Mouse (Mus musculus) adrenal gland, postnatal 14 days (tissue): Measurements from ENCODE around the gene Yif1b. TPM values are rescaled to one million over a fixed set of nuclear protein-coding genes. Genes with fewer than 3 reads are reported as not detected.
"Not testable (repeated sequence)": the region's sequence is repeated elsewhere in the genome, so short reads cannot be mapped to it uniquely, and the experiment has no call there.

Experiments
- DNase-seq: peaks from one replicate; pipeline ENCODE4 v3.0.0; 2021; ENCODE audit warnings: mixed read lengths
- total RNA-seq: library from RNA; stranded (reverse); gene quantifications from 2 replicates; pipeline ENCODE4 v1.2.3, GENCODE M21; 2021

Gene Yif1b
- total RNA-seq, 1 experiment from 2014 or later = 81.0 TPM

- not testable (repeated sequence) for DNase-seq
Observed at GRCm38 (mm10) chr7:29237596-29237995, 533 bp upstream of the Yif1b start.

DNA sequence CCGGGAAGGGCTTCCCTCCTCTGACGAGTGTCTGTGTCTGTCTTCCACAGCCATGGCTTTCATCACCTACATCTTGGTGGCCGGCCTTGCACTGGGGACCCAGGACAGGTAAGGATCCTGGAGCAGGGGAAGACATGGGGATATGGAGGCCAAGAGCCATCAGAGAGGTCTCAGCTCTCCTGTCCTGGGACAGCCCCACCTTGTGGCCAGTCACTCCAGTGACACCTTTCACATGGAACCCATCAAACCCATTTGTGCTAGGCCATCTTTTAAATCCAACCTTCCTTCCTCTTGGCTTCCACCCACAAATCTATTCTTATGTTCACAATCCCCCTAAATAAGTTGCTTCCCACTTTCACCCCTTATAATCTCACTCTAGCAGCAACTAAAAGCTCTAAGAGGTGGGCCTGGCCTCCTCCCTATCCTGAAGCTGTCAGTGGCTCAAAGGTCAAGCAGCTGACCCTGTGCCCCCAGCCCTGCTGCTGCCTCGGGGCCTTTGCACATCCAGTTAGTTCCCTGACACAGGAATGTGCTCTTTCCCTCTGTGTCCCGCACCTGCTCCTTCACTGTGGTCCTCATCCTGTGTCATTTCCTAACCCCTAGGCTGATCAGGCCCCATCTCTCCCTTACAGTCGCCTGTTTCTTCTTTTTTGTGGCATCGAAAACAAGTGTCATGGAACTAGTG lies 6.7 kb downstream of the Yif1b start:
- peak; percentile 66 for DNase-seq

DNA sequence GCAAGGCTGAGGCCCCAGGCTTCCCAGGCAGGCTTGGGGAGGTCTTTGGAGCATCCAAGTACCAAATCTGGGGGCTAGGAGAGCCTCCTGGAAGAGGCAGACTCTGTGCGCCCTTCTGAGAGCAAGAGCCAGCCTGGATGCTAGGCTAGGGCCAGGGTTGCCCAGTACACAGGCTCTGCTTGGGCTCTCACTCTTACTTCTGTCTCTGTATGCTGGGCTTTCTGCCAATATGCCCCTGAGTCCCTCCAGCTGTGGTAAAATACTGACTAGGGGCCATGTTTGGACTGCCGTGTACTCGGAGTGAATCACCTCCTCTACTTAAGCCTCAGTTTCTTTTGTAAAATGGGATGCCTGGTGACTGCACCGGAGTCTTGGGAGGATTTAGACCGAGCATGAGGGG lies 7.9 kb downstream of the Yif1b start:
- no peak for DNase-seq

DNA sequence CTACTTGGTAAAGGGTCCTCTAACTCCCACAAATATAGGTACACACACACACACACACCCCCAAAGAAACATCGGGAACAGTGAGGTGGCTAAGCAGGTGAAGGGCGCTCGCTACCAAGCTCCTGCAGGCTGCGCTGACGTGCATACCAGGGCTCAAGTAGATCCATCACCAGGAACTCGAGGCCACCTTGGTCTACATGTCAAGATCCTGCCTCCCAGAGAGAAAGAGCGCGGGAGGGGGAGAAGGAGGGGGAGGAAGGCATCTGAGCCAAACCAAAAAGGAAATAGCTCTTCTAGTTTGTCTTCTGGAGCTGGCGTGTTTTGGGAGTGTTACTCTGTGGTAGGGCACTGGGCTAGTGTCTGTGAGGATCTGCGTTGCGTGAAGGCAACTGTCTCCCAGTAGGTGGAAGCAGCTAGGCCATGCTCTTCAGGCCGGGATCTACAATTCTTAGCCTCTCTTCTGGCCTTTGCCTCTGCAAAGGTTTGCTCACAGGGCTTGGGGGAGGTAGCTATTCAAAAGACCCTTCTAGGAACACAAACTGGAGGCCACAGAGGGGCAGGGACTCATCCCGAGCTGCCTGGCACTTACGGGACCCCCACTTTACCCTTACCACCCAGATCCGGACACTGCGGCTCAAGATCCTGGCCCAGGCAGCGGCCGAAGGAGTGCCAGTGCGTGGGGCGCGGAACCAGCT lies 8.6 kb downstream of the Yif1b start:
- no peak for DNase-seq

- DNase-seq = peak; percentile 89
Observed at GRCm38 (mm10) chr7:29247314-29247700, 9.2 kb downstream of the Yif1b start.

GRCm38 (mm10) chr7:29247706-29248105 lies 9.6 kb downstream of the Yif1b start:
- peak; percentile 29 for DNase-seq

DNA sequence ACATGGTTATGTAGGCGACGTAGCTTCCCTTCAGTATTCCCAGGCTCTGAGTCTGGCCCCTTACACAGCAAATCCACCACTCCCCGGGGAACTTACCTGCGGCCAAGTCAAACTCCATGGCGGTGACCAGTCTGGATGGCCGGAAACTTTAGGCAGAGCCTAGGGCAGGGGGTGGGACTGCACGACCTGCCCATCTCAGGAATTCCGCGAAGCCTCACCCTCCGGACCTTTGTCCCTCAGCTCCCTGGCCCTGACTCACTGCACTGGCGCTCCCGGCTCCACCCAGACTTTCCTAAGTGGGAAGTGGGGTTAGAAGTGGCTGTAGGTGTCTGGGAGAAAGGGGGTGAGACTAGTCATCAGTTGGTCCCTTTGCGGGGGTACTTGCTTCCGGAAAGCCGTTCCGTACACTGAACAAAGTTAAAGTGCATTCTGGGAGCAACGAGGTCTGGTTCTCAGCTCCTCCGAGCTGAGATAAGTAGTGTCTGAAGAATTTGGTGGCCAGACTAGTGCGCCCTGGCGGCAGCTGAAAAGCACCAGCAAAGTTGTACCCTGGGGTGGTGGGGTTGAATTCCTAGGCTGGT lies 10.2 kb downstream of the Yif1b start, which contains the start of gene 2200002D01Rik:
2200002D01Rik (minus strand) TSS at position 206 of the 581 bp plus-strand sequence.
- peak; percentile 50 for DNase-seq

GRCm38 (mm10) chr7:29251166-29251565 lies 13.0 kb downstream of the Yif1b start:
- no peak for DNase-seq

DNA sequence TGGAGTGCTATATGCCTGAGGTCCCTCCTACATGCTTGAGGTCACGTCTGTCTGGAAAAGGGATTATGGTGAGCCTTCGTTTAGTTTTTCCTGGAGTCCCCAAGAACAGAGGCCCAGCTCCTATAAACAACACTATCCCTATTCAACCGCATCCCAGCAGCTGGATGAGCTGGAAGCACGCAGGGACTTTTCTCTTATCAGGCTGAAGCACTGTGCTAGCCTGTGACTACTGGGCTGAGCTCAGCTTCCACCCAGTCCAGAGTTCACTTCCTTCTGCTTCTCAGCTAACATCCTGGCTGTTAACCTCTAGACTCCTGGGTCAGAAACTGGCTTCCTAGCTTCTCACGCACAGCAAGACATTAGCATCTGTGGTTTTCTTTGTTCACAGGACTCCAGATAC lies 15.7 kb downstream of the Yif1b start:
- no peak for DNase-seq

DNA sequence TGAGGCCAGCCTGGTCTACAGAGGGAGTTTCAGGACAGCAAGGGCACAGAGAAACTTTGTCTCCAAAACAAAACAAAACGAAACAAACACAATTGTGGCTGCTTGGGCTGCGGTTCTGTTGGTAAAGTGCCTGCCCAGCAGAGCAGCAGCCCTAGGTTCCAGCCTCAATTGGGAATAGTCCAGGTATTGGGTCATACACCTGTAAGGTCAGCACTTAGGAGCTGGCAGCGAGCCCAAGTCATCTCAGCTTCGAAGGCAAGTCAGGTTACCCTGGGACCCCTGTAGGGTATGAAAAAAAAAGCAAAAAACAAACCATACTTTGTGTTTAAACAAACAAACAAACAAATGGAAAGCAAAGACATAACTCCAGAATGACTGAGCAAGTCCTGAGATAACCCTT lies 17.7 kb downstream of the Yif1b start:
- no peak for DNase-seq

- DNase-seq = peak; percentile 65
Observed at GRCm38 (mm10) chr7:29257368-29257767, 19.2 kb downstream of the Yif1b start.

- no peak for DNase-seq
Observed at GRCm38 (mm10) chr7:29259781-29260730, 21.9 kb downstream of the Yif1b start.

DNA sequence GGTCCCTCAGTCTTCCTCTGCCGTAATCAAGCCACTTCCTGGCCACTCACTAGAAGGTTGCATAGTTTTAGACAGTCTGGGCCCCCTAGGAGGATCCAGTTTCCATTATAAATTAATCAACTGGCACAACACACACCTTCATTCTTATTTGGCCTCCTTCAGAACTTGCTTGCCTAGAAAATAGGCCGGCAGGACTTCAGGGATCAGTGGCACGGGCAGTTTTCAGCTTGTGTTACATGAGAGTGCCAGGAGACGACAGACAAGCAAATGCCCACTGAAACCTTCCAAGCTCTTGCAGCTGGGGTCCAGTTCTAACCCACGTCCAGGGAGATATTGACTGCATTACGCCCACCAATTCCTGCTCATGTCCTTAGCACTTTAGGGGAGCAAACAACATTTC lies 24.0 kb downstream of the Yif1b start:
- no peak for DNase-seq

DNA sequence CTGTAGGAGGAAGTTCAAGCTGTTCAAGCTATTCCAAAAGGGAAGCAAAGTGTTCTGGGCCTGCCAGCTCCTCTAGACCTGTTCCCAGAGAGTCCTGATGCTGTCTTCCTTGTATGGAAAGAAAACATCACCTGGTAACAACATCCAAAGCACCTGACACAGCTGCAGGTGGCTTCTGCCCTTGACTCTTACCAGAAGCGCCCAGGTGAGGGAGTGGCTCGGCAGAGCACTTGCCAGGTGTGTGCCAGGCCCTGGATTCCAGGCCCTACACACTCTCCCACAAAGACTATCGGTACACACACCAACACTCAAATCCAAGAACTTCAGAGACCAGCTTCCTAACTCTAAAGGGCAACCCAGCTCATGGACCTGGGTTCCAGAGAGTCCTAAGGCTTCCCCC lies 25.7 kb downstream of the Yif1b start:
- no peak for DNase-seq

DNA sequence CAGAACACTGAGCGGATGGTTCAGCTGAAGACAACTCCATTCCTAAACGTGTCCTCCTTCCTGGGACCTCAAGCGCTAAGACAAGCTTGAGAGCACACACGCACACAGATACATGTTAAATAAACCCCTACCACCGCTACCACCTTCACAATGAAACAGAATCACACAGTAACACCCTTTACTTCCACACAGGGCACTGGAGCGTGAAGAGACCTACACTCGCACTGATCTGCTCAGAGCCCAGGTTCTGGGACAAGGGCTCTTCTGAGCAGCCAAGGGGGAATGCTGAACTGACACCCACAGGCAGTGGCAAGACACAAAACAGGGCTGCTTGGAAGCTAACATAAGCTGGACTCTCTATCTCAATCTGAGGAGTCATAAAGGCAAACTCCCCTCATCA lies 27.5 kb downstream of the Yif1b start:
- DNase-seq = no peak

GRCm38 (mm10) chr7:29266931-29267330 lies 28.8 kb downstream of the Yif1b start:
- DNase-seq = no peak

- DNase-seq = no peak
Observed at GRCm38 (mm10) chr7:29270445-29270844, 32.3 kb downstream of the Yif1b start.

- DNase-seq = no peak
Observed at GRCm38 (mm10) chr7:29271687-29272465, 33.7 kb downstream of the Yif1b start.

GRCm38 (mm10) chr7:29276715-29277114 lies 38.6 kb downstream of the Yif1b start:
- no peak for DNase-seq

DNA sequence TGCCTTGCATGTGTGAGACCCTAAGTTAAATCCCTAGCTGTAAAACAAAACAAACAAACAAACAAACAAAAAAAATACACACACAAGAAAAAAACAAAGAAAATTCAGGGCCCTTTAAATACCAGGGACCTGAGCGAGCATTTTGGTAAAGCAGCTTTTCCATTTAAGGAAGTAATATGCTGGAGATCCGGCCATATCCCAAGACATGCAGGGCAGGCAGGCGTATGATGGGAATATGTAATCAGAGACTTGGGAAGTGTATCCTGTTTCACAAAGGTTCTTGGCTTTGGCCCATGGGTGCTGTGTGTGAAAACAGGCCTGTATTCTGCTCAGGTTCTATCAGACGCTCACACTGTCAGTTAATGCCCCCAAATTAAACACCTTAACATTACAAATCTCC lies 39.4 kb downstream of the Yif1b start:
- DNase-seq = no peak

DNA sequence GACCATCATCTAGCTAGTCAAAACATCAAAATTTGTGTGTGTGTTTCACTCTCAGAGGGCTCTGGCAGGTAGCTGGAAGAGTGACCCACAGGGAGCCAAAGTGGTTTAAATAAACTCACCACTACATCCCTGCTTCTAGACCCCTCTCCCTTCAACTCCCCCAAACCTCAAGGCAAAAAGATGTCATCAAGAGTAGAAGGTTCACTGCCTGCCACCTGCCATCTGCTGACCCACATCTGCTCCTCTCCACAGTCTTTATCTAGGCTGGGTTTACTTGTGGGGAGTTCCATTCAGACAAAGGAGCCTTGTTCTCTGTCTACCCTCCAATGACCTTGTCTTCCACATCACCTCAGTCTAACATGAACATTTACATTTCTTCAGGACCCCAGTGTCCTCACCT lies 41.1 kb downstream of the Yif1b start:
- DNase-seq = no peak

DNA sequence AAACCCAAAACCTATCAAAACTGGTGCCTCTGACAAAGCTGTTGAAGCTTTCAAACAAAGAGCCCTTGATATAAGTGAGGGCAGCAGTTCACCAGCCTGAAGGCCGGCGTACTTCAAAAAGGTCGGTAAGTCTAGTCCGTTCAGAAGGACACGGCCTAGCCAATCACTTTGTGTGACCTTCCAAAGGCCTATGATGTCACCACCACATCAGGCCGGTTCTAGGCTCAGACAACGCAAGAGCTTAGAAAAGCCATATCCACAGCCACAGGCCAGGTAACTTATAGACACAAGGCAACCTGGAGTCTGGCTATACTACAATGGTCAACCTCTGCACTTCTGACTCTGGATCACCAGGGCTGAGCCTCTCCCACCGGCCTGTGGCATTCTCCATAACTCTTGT lies 41.8 kb downstream of the Yif1b start:
- DNase-seq = peak; percentile 29
